Mouse (Mus musculus) heart, postnatal 0 days (tissue): ENCODE data around the gene 3110082I17Rik. TPM values are rescaled to one million over a fixed set of nuclear protein-coding genes. Genes with fewer than 3 reads are reported as not detected.
A peak's percentile ranks its signal among the peaks of the same experiment; 100 is the strongest.

Experiments used
- ATAC-seq: fragments of 200-750 bp; cut with Nextera tagmentation; 2 replicates; pipeline ENCODE4 v1.8.0; 2017; ENCODE audit warnings: low read depth, moderate number of reproducible peaks, moderate library complexity; ENCODE audit not compliant: insufficient read depth
- DNase-seq: peaks from one replicate; pipeline ENCODE4 v3.0.0-alpha.2; 2016; ENCODE audit warnings: low spot score
- H3K27ac ChIP-seq: fragments of 300-500 bp; sonication (generic); 2 replicates; pipeline ENCODE4 v1.5.1; 2014; ENCODE audit warnings: low read depth, mild to moderate bottlenecking
- H3K27me3 ChIP-seq: fragments of 300-500 bp; sonication (generic); 2 replicates; pipeline ENCODE4 v1.6.1; 2014; ENCODE audit warnings: low read length, mixed read lengths; ENCODE audit not compliant: control insufficient read depth, insufficient read depth
- H3K36me3 ChIP-seq: fragments of 300-500 bp; sonication (generic); replicated peaks from 2 replicates; pipeline ENCODE4 v1.6.1; 2014; ENCODE audit warnings: low read length, mixed read lengths; ENCODE audit not compliant: control insufficient read depth, insufficient read depth
- H3K4me1 ChIP-seq: fragments of 300-500 bp; sonication (generic); 2 replicates; pipeline ENCODE4 v1.6.1; 2014; ENCODE audit warnings: antibody characterized with exemption; ENCODE audit not compliant: control insufficient read depth, insufficient read depth
- H3K4me2 ChIP-seq: fragments of 300-500 bp; sonication (generic); 2 replicates; pipeline ENCODE4 v1.6.1; 2014; ENCODE audit warnings: low read depth, mild to moderate bottlenecking, low read length, moderate library complexity
- H3K4me3 ChIP-seq: fragments of 300-500 bp; sonication (generic); 2 replicates; pipeline ENCODE4 v1.5.1; 2014; ENCODE audit warnings: low read depth, low read length
- H3K9ac ChIP-seq: fragments of 300-500 bp; sonication (generic); replicated peaks from 2 replicates; pipeline ENCODE4 v1.6.1; 2014; ENCODE audit warnings: low read depth, low read length, mixed read lengths
- H3K9me3 ChIP-seq: fragments of 300-500 bp; sonication (generic); replicated peaks from 2 replicates; pipeline ENCODE4 v1.6.1; 2016; ENCODE audit warnings: low read length; ENCODE audit not compliant: control insufficient read depth
- CTCF ChIP-seq: IDR thresholded peaks from 2 replicates; pipeline ENCODE4 v1.5.1; 2016; ENCODE audit warnings: antibody characterized with exemption, control low read depth, low read depth
- EP300 ChIP-seq: IDR thresholded peaks from 2 replicates; pipeline ENCODE4 v1.6.1; 2016; ENCODE audit warnings: antibody characterized with exemption, low read depth
- WGBS: fragments of 180-500 bp; shearing (Covaris S2); extraction: QIAGEN DNeasy Blood & Tissue Kit; methylation state at CpG from one replicate; pipeline ENCODE4 v1.1.7; 2014; 5-methylcytosine and 5-hydroxymethylcytosine counted together
- polyA plus RNA-seq: library from polyadenylated mRNA; unstranded; fragments of >200 nt; fragmentation: Nextera tagmentation; extraction: Ambion mirVana; gene quantifications from 2 replicates; pipeline ENCODE4 v1.2.1, GENCODE M21; 2015
- total RNA-seq: library from RNA; depleted of rRNA; stranded (reverse); fragments of >200 nt; gene quantifications from 2 replicates; pipeline ENCODE4 v1.2.3, GENCODE M21; 2014; ENCODE audit warnings: low replicate concordance

Gene 3110082I17Rik
- total and polyA plus RNA-seq, 2 experiments from 2014 or later = 5.9 to 10.6 TPM

GRCm38 (mm10) chr5:139383234-139383633 lies 77.1 kb downstream of the 3110082I17Rik start:
- no peak overlapping the region for H3K4me3 ChIP-seq
- H3K9me3 ChIP-seq = no peaks in the 10 kb centered on the region
- H3K4me2 ChIP-seq = peak overlapping the region; percentile 83
- WGBS = 49% methylated on average over 9 of the region's 9 CpGs
- no peak for ATAC-seq
- H3K27me3 ChIP-seq = no peaks in the 10 kb centered on the region
- H3K27ac ChIP-seq = peak overlapping the region; percentile 99
- H3K36me3 ChIP-seq = no peaks in the 10 kb centered on the region
- peaks cover 79% of the 10 kb centered on the region for H3K4me1 ChIP-seq
- no peak for DNase-seq
- no peak overlapping the region for H3K9ac ChIP-seq
- TF ChIP-seq CTCF = no peak
- TF ChIP-seq EP300 = no peak

GRCm38 (mm10) chr5:139382760-139383159 lies 77.6 kb downstream of the 3110082I17Rik start:
- peak; percentile 96 for DNase-seq
- Histone ChIP-seq H3K9ac (peak overlapping the region; percentile 46; the same call in 1 of the 2 replicates), H3K4me1 (peaks cover 80% of the 10 kb centered on the region), H3K36me3 (no peaks in the 10 kb centered on the region), H3K4me2 (peak overlapping the region; percentile 83), H3K9me3 (no peaks in the 10 kb centered on the region), H3K27me3 (no peaks in the 10 kb centered on the region), H3K4me3 (peak overlapping the region; percentile 85), H3K27ac (peak overlapping the region; percentile 99)
- TF ChIP-seq EP300 = peak; percentile 87
- TF ChIP-seq CTCF = no peak
- 1% methylated on average over 8 of the region's 8 CpGs for WGBS
- peak; percentile 40 for ATAC-seq

DNA sequence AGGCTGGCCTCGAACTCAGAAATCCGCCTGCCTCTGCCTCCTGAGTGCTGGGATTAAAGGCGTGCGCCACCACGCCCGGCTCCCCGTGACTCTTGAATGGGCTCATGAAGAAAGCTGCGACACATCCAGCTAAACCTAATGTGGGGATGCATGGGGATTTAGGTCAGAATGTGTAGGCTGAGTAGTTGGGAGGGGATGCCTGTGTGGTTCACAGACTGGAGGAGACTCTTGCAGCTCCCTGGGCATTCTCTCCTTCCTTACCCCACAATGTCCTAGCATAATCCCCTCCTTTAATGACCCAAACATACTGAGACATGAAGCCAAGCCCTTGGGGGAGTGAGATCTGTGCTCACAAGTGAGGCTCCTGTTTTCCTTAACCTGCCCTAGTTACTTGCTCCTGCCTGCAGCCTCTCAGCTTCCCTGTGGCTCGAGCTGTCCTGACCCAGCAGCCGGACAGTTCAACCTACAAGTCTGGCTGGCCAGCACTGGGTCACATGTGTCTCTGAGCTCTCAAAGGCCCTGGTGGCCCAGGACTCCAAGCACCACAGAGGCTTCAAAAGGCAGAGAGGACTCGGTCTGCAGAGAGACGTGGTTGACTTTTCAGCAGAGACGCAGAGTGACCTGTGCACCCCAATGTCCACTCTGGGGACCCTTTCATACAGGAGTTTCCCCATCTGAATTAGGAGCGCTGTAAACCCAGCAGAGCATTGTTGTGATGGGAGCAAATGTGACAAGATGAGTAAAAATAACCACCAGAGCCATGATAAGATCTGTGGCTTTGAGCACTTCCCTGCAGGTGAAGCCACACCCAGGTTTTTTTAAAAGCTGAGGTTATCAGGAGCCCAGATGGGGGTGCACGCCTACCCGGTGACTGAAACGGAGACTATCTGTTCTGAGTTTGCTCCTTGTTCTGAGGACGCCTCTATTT lies 78.5 kb downstream of the 3110082I17Rik start:
- TF ChIP-seq EP300 (no peak), CTCF (no peak)

GRCm38 (mm10) chr5:139380385-139381248 lies 79.7 kb downstream of the 3110082I17Rik start:
- Histone ChIP-seq H3K4me1 (peaks cover 85% of the 10 kb centered on the region), H3K27ac (peak overlapping the region; percentile 99), H3K4me3 (peak overlapping the region; percentile 85), H3K27me3 (no peaks in the 10 kb centered on the region), H3K36me3 (no peaks in the 10 kb centered on the region), H3K9ac (peak overlapping the region; percentile 84), H3K9me3 (no peaks in the 10 kb centered on the region), H3K4me2 (peak overlapping the region; percentile 83)
- ATAC-seq (peak; percentile 71), DNase-seq (peak; percentile 96)
- under 1% methylated on average over 64 of the region's 73 CpGs for WGBS
- TF ChIP-seq CTCF (no peak), EP300 (peak; percentile 58; the same call in 1 of the 2 replicates)

More for the DNA sequence above, 78.5 kb downstream of the 3110082I17Rik start:
- DNase-seq = no peak
- peak overlapping the region; percentile 85 for H3K4me3 ChIP-seq
- H3K4me1 ChIP-seq = peaks cover 81% of the 10 kb centered on the region
- peak overlapping the region; percentile 99 for H3K27ac ChIP-seq
- peak overlapping the region; percentile 46 for H3K9ac ChIP-seq
- H3K9me3 ChIP-seq = no peaks in the 10 kb centered on the region
- no peak for ATAC-seq
- H3K36me3 ChIP-seq = no peaks in the 10 kb centered on the region
- 42% methylated on average over 16 of the region's 18 CpGs for WGBS
- H3K27me3 ChIP-seq = no peaks in the 10 kb centered on the region
- H3K4me2 ChIP-seq = peak overlapping the region; percentile 83

- H3K36me3 ChIP-seq = no peaks in the 10 kb centered on the region
- peak overlapping the region; percentile 83 for H3K4me2 ChIP-seq
- H3K27me3 ChIP-seq = no peaks in the 10 kb centered on the region
- H3K4me1 ChIP-seq = peaks cover 81% of the 10 kb centered on the region
- H3K9ac ChIP-seq = peak overlapping the region; percentile 84; the same call in 1 of the 2 replicates
- no peaks in the 10 kb centered on the region for H3K9me3 ChIP-seq
- peak overlapping the region; percentile 99 for H3K27ac ChIP-seq
- peak overlapping the region; percentile 85 for H3K4me3 ChIP-seq
- no peak for ATAC-seq
- TF ChIP-seq EP300 = no peak
- no peak for TF ChIP-seq CTCF
- 14% methylated on average over 8 of the region's 8 CpGs for WGBS
- DNase-seq = no peak
Measured at GRCm38 (mm10) chr5:139379771-139380384, 80.4 kb downstream of the 3110082I17Rik start.
